Mouse (Mus musculus) fibroblast of lung, adult 2 months (primary cell): ENCODE results near the gene Smarca1.

Experiments used
- DNase-seq: peaks from one replicate; pipeline ENCODE4 v3.0.0-alpha.2; 2011; ENCODE audit warnings: low read depth

The Smarca1 gene

GRCm38 (mm10) chrX:47760212-47760611, 132.6 kb downstream of the Smarca1 start:
- DNase-seq: no peak
